Mouse (Mus musculus) heart, embryonic 14.5 days (tissue): ENCODE results near the gene Rprd1b. TPM values are rescaled to one million over a fixed set of nuclear protein-coding genes. Genes with fewer than 3 reads are reported as not detected.

Experiments
- ATAC-seq: fragments of 200-750 bp; cut with Nextera tagmentation; 2 replicates; pipeline ENCODE4 v1.8.0; 2017; ENCODE audit warnings: low read depth, moderate TSS enrichment; ENCODE audit not compliant: insufficient number of reproducible peaks, insufficient read depth, low FRiP score
- H3K27ac ChIP-seq, 2 experiments: fragments of 200-500 bp in 1 of 2; fragments of 300-500 bp in 1 of 2; sonication (generic) in 1 of 2; replicated peaks in 1 of 2; 2 replicates each; pipeline ENCODE4 v1.5.1; 2012 to 2014; ENCODE audit warnings: low read depth in 2 of 2, low read length in 2 of 2, control low read depth in 1 of 2, mild to moderate bottlenecking in 1 of 2, mixed read lengths in 1 of 2; ENCODE audit not compliant: control insufficient read depth in 1 of 2, insufficient read depth in 1 of 2
- H3K27me3 ChIP-seq: fragments of 300-500 bp; sonication (generic); 2 replicates; pipeline ENCODE4 v1.6.1; 2014; ENCODE audit warnings: mild to moderate bottlenecking, low read length, control low read depth; ENCODE audit not compliant: control insufficient read depth, insufficient read depth
- H3K36me3 ChIP-seq: fragments of 300-500 bp; sonication (generic); 2 replicates; pipeline ENCODE4 v1.6.1; 2014; ENCODE audit warnings: mild to moderate bottlenecking, control low read depth, low read length, mixed read lengths; ENCODE audit not compliant: control insufficient read depth, insufficient read depth
- H3K4me1 ChIP-seq, 2 experiments: fragments of 200-500 bp in 1 of 2; fragments of 300-500 bp in 1 of 2; sonication (generic) in 1 of 2; 2 replicates each; pipeline ENCODE4 v1.6.1; 2012 to 2014; ENCODE audit warnings: low read length in 2 of 2, control low read depth in 1 of 2, mixed read lengths in 1 of 2; ENCODE audit not compliant: control insufficient read depth in 2 of 2, insufficient read depth in 2 of 2
- H3K4me2 ChIP-seq: fragments of 300-500 bp; sonication (generic); 2 replicates; pipeline ENCODE4 v1.6.1; 2014; ENCODE audit warnings: mild to moderate bottlenecking, low read length
- H3K4me3 ChIP-seq, 2 experiments: fragments of 200-500 bp in 1 of 2; fragments of 300-500 bp in 1 of 2; sonication (generic) in 1 of 2; 2 replicates each; pipeline ENCODE4 v1.5.1; 2012 to 2014; ENCODE audit warnings: low read length in 2 of 2, mild to moderate bottlenecking in 2 of 2, control low read depth in 1 of 2, low read depth in 1 of 2, moderate library complexity in 1 of 2; ENCODE audit not compliant: control insufficient read depth in 1 of 2, insufficient read depth in 1 of 2
- H3K9ac ChIP-seq: fragments of 300-500 bp; sonication (generic); 2 replicates; pipeline ENCODE4 v1.6.1; 2014; ENCODE audit warnings: mild to moderate bottlenecking, low read length
- H3K9me3 ChIP-seq: fragments of 300-500 bp; sonication (generic); 2 replicates; pipeline ENCODE4 v1.6.1; 2016; ENCODE audit warnings: low read length, control low read depth; ENCODE audit not compliant: control insufficient read depth
- WGBS: fragments of 180-500 bp; shearing (Covaris S2); extraction: QIAGEN DNeasy Blood & Tissue Kit; methylation state at CpG from one replicate; pipeline ENCODE4 v1.1.7; 2014; 5-methylcytosine and 5-hydroxymethylcytosine counted together
- polyA plus RNA-seq: library from polyadenylated mRNA; unstranded; fragments of >200 nt; fragmentation: Nextera tagmentation; extraction: Ambion mirVana; gene quantifications from 2 replicates; pipeline ENCODE4 v1.2.1, GENCODE M21; 2014

Rprd1b gene
- polyA plus RNA-seq, 1 experiment from 2014 or later, result 28.4 TPM

- 82% methylated on average over 3 of the region's 3 CpGs for WGBS
- no peaks in the 10 kb centered on the region for H3K27me3 ChIP-seq
- H3K4me2 ChIP-seq, result no peak overlapping the region
- H3K36me3 ChIP-seq, result peaks cover 83% of the 10 kb centered on the region
- H3K9ac ChIP-seq, result no peak overlapping the region
- H3K4me3 ChIP-seq, result no peak overlapping the region
- no peak for ATAC-seq
- no peaks in the 10 kb centered on the region for H3K9me3 ChIP-seq
- peaks cover 0 to 3% of the 10 kb centered on the region in 2 experiments; a peak in 1 of 4 replicates for H3K4me1 ChIP-seq
- no peak overlapping the region for H3K27ac ChIP-seq
Measured at GRCm38 (mm10) chr2:158057030-158057429, 28.7 kb downstream of the Rprd1b start.

- peaks cover 88% of the 10 kb centered on the region for H3K36me3 ChIP-seq
- 85% methylated on average over 10 of the region's 10 CpGs for WGBS
- no peak overlapping the region for H3K4me2 ChIP-seq
Measured at GRCm38 (mm10) chr2:158058534-158058933, 30.2 kb downstream of the Rprd1b start.

GRCm38 (mm10) chr2:158059666-158060105 is 31.4 kb downstream of the Rprd1b start:
- no peak overlapping the region for H3K4me3 ChIP-seq
- no peaks in the 10 kb centered on the region for H3K9me3 ChIP-seq
- no peak overlapping the region for H3K27ac ChIP-seq
- peaks cover 89% of the 10 kb centered on the region for H3K36me3 ChIP-seq
- no peaks in the 10 kb centered on the region for H3K27me3 ChIP-seq
- no peak for ATAC-seq
- no peak overlapping the region for H3K4me2 ChIP-seq
- H3K4me1 ChIP-seq, result peaks cover 0 to 9% of the 10 kb centered on the region in 2 experiments; a peak in 3 of 4 replicates
- H3K9ac ChIP-seq, result no peak overlapping the region
- WGBS, result 72% methylated on average over 8 of the region's 8 CpGs

More at GRCm38 (mm10) chr2:158058534-158058933, 30.2 kb downstream of the Rprd1b start:
- ATAC-seq, result no peak
- H3K4me3 ChIP-seq, result no peak overlapping the region
- H3K27me3 ChIP-seq, result no peaks in the 10 kb centered on the region
- no peaks in the 10 kb centered on the region for H3K9me3 ChIP-seq
- no peak overlapping the region for H3K27ac ChIP-seq
- 0 out of 4 replicates have a peak, but pooled peaks cover 0 to 3% of the 10 kb centered on the region in 2 experiments for H3K4me1 ChIP-seq
- H3K9ac ChIP-seq, result no peak overlapping the region

- no peak overlapping the region for H3K27ac ChIP-seq
- no peak overlapping the region for H3K9ac ChIP-seq
- WGBS, result 90% methylated on average over 3 of the region's 3 CpGs
- H3K36me3 ChIP-seq, result peaks cover 76% of the 10 kb centered on the region
- no peak overlapping the region for H3K4me3 ChIP-seq
- no peak for ATAC-seq
- no peaks in the 10 kb centered on the region for H3K9me3 ChIP-seq
- no peaks in the 10 kb centered on the region for H3K27me3 ChIP-seq
- H3K4me2 ChIP-seq, result no peak overlapping the region
- peaks cover 11 to 32% of the 10 kb centered on the region in 2 experiments for H3K4me1 ChIP-seq
Measured at GRCm38 (mm10) chr2:158063036-158063435, 34.7 kb downstream of the Rprd1b start.

GRCm38 (mm10) chr2:158064571-158065048 is 36.3 kb downstream of the Rprd1b start:
- H3K27me3 ChIP-seq, result no peaks in the 10 kb centered on the region
- no peak overlapping the region for H3K4me2 ChIP-seq
- no peak overlapping the region for H3K4me3 ChIP-seq
- no peak overlapping the region for H3K9ac ChIP-seq
- 16% methylated on average over 3 of the region's 3 CpGs for WGBS
- peak overlapping the region; percentile 23 to 85 for H3K27ac ChIP-seq
- ATAC-seq, result 0 out of 2 replicates have a peak, but pooled peaks have one; percentile 24
- peaks cover 11 to 32% of the 10 kb centered on the region in 2 experiments for H3K4me1 ChIP-seq
- H3K36me3 ChIP-seq, result peaks cover 68% of the 10 kb centered on the region
- H3K9me3 ChIP-seq, result no peaks in the 10 kb centered on the region

- Histone ChIP-seq H3K9ac (0 out of 2 replicates have a peak overlapping the region, but pooled peaks have one; percentile 12), H3K4me2 (peak overlapping the region; percentile 18; the same call in 1 of the 2 replicates), H3K36me3 (peaks cover 65% of the 10 kb centered on the region), H3K4me3 (no peak overlapping the region), H3K27ac (peak overlapping the region; percentile 74 to 85), H3K4me1 (peaks cover 11 to 33% of the 10 kb centered on the region in 2 experiments), H3K27me3 (no peaks in the 10 kb centered on the region), H3K9me3 (no peaks in the 10 kb centered on the region)
- 30% methylated on average over 5 of the region's 5 CpGs for WGBS
- peak; percentile 65 for ATAC-seq
Measured at GRCm38 (mm10) chr2:158065064-158065463, 36.8 kb downstream of the Rprd1b start.

GRCm38 (mm10) chr2:158066456-158066855 is 38.2 kb downstream of the Rprd1b start:
- Histone ChIP-seq H3K9me3 (no peaks in the 10 kb centered on the region), H3K4me1 (peaks cover 17 to 47% of the 10 kb centered on the region in 2 experiments), H3K36me3 (peaks cover 65% of the 10 kb centered on the region), H3K27ac (peak overlapping the region; percentile 85 to 92), H3K4me2 (peak overlapping the region; percentile 52), H3K9ac (peak overlapping the region; percentile 55), H3K4me3 (no peak overlapping the region), H3K27me3 (no peaks in the 10 kb centered on the region)
- peak; percentile 17; the same call in 1 of the 2 replicates for ATAC-seq
